Mouse (Mus musculus): ENCODE measurements at regions not wholly inside any gene's neighbourhood (a gene's known extent, or its start where the extent isn't known, plus 50 kb on each side); places are given as distances from the start of the nearest gene placed in this dataset.

GRCm38 (mm10) chr10:66957373-66957772, 138.6 kb upstream of the Jmjd1c start:
- TF ChIP-seq CTCF (IDR thresholded peaks at IDR 0.05; ENCODE audit: low read depth) (no peak), EP300 (IDR thresholded peaks at IDR 0.05; ENCODE audit: low read depth) (no peak)

All from liver, embryonic 14.5 days (tissue).